In the genomic region with DNA sequence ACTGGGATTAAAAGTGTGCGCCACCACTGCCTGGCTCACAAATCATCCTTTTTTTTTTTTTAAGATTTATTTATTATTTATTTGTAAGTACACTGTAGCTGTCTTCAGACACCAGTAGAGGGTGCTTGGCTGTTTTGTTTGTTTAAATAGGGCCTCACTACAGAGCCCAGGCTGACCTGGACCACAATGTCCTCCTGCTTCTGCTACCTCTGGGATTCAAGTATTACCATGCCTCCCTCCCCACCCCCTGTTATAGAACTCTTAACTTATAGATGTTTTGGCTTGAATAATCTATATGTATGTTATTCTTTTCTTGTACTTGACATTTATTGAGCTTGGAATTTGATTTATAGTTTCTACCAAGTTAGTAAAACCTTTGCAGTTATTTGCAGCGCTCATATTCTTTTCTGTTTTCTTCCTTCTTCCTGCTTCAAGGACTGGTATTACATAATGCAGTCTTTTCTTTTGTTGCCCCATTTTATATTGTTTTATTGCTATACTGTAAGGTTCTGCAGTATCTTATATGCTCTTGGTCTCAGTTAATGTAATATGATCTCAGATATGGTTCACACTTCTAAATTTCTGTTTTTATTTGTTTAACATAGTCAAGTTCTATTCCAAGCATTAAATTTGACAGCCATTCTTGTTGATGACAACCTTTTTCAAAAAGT, we compare ENCODE assay signal across 38 mouse cellular contexts. TPM values are rescaled to one million over a fixed set of nuclear protein-coding genes. Genes with fewer than 3 reads are reported as not detected.
"Had no signal": no experiment of that assay in that cellular context is flagged by ENCODE, and none has a peak within 500 bp of the region (broad histone marks: within the 10 kb centered on the region; RNA-seq: fewer than 3 reads in every experiment).

No protein-coding gene starts in this region.

- H3K4me3 ChIP-seq: heart, adult 2 months; heart, embryonic 12.5 days; hindbrain, embryonic 10.5 days; hindbrain, embryonic 12.5 days; kidney, embryonic 15.5 days; left cerebral cortex, adult 2 months; limb, embryonic 10.5 days; limb, embryonic 12.5 days; liver, embryonic 13.5 days; liver, embryonic 15.5 days had no signal

- H3K4me2 ChIP-seq: heart, embryonic 12.5 days; hindbrain, embryonic 12.5 days; hindbrain, embryonic 14.5 days; kidney, embryonic 15.5 days; limb, embryonic 12.5 days; liver, embryonic 11.5 days; liver, embryonic 13.5 days; liver, embryonic 15.5 days had no signal

- H3K27me3 ChIP-seq: heart, embryonic 12.5 days; hindbrain, embryonic 12.5 days; kidney, embryonic 15.5 days; limb, embryonic 12.5 days; liver, embryonic 13.5 days; liver, embryonic 15.5 days had no signal

- H3K4me1 ChIP-seq: hindbrain, embryonic 10.5 days; kidney, embryonic 15.5 days; limb, embryonic 10.5 days; limb, embryonic 12.5 days had no signal

- H3K27ac ChIP-seq: heart, adult 2 months; hindbrain, embryonic 10.5 days; hindbrain, embryonic 12.5 days; hindbrain, embryonic 14.5 days; kidney, embryonic 15.5 days; kidney, postnatal 0 days; left cerebral cortex, adult 2 months; limb, embryonic 10.5 days; limb, embryonic 12.5 days; liver, embryonic 13.5 days; liver, embryonic 15.5 days had no signal

- DNase-seq: gastrocnemius, postnatal 14 days; gastrocnemius, postnatal 36 days; heart, adult 11 months; heart, adult 2 months; heart, postnatal 10 days; heart, postnatal 4 days; kidney, adult 11 months; kidney, adult 2 months; kidney, adult 9 months; kidney, postnatal 14 days; kidney, postnatal 36 days; layer of hippocampus, adult 9-11 months; liver; liver, embryonic 13.5 days; liver, postnatal 0 days had no signal

- ATAC-seq: hindbrain, embryonic 16.5 days; inflammation-experienced regulatory T-cells, adult 6 months; liver, postnatal 0 days had no signal

- H3K9ac ChIP-seq: heart, embryonic 12.5 days; hindbrain, embryonic 12.5 days; hindbrain, embryonic 14.5 days; kidney, embryonic 15.5 days; limb, embryonic 12.5 days; liver, embryonic 13.5 days; liver, embryonic 15.5 days; liver, postnatal 0 days had no signal

- H3K9me3 ChIP-seq: heart, embryonic 12.5 days; hindbrain, embryonic 10.5 days; hindbrain, embryonic 12.5 days; kidney, embryonic 15.5 days; limb, embryonic 10.5 days; limb, embryonic 12.5 days; liver, embryonic 13.5 days; liver, embryonic 15.5 days had no signal

RNA-seq across cellular contexts. Expression of gene Leap2, which starts 39.1 kb away (rescaled TPM):
- total RNA-seq: gastrocnemius, adult 18-20 months; gastrocnemius, adult 8-10 months; gastrocnemius, postnatal 14 days; gastrocnemius, postnatal 36 days; heart, adult 2 months; heart, postnatal 10 days; heart, postnatal 25 days; heart, postnatal 4 days; layer of hippocampus, adult 8-10 months; layer of hippocampus, postnatal 14 days; left cerebral cortex, adult 2 months; left cerebral cortex, postnatal 14 days; left cerebral cortex, postnatal 36 days had no signal
- polyA plus RNA-seq: gonadal fat pad, adult 2 months; heart, adult 2 months; heart, embryonic 12.5 days; heart, embryonic 14.5 days; hindbrain, embryonic 10.5 days; hindbrain, embryonic 12.5 days; hindbrain, embryonic 14.5 days; kidney, adult 2 months; limb, embryonic 10.5 days; limb, embryonic 14.5 days had no signal

RNA-seq across cellular contexts. Expression of gene Gdf9, which starts 46.9 kb away (rescaled TPM):
- polyA plus RNA-seq: inflammation-experienced regulatory T-cells, adult 6 months had no signal
